Mouse (Mus musculus) C2C12 (cell line): ENCODE data around the gene Gm20388.

ENCODE experiments used
- CEBPB ChIP-seq: IDR thresholded peaks from one replicate; pipeline ENCODE4 v1.6.1; 2011; ENCODE audit warnings: low read depth, mild to moderate bottlenecking, control low read depth, moderate library complexity
- CTCF ChIP-seq: IDR thresholded peaks from one replicate; pipeline ENCODE4 v1.5.1; 2011; ENCODE audit not compliant: control insufficient read depth, insufficient read depth, insufficient read length
- MAX ChIP-seq: IDR thresholded peaks from one replicate; pipeline ENCODE4 v1.6.1; 2011; ENCODE audit warnings: mild to moderate bottlenecking, control low read depth
- MYOD1 ChIP-seq: IDR thresholded peaks from one replicate; pipeline ENCODE4 v1.6.1; 2011; ENCODE audit warnings: low read depth; ENCODE audit not compliant: control insufficient read depth, insufficient read length
- USF1 ChIP-seq: IDR thresholded peaks from one replicate; pipeline ENCODE4 v1.6.1; 2011; ENCODE audit warnings: low read depth, mild to moderate bottlenecking, control low read depth, moderate library complexity

- TF ChIP-seq CTCF (peak; percentile 64), MYOD1 (no peak), MAX (no peak), USF1 (peak; percentile 72), CEBPB (no peak)
These were observed 1472.1 kb downstream of the Gm20388 start for GRCm38 (mm10) chr8:121382583-121383241.
